Mouse (Mus musculus): ENCODE measurements at regions not wholly inside any gene's neighbourhood (a gene's known extent, or its start where the extent isn't known, plus 50 kb on each side); places are given as distances from the start of the nearest gene placed in this dataset.

GRCm38 (mm10) chr13:103655966-103656365, 118.4 kb downstream of the Srek1 start:
- Histone ChIP-seq H3K36me3 (ENCODE audit: control insufficient read depth, insufficient read depth, low read length) (no peaks in the 10 kb centered on the region), H3K9me3 (ENCODE audit: control insufficient read depth, low read length) (no peaks in the 10 kb centered on the region), H3K4me1 (ENCODE audit: control insufficient read depth, insufficient read depth, low read length) (no peaks in the 10 kb centered on the region), H3K27me3 (replicated peaks; ENCODE audit: control insufficient read depth, insufficient read depth, low read length) (no peaks in the 10 kb centered on the region), H3K9ac (ENCODE audit: low read depth, low read length) (no peak overlapping the region), H3K4me2 (ENCODE audit: low read depth, low read length) (no peak overlapping the region), H3K4me3 (ENCODE audit: low read depth, low read length) (no peak overlapping the region), H3K27ac (replicated peaks; ENCODE audit: low read depth, low read length) (no peak overlapping the region)
- DNase-seq (ENCODE audit: low spot score) (no peak), ATAC-seq (ENCODE audit: low read depth) (no peak)
- WGBS = 97% methylated on average over 2 of the region's 2 CpGs

- H3K4me2 ChIP-seq (ENCODE audit: low read depth, low read length) = no peak overlapping the region
- WGBS = 86% methylated on average over 4 of the region's 4 CpGs
- no peaks in the 10 kb centered on the region for H3K9me3 ChIP-seq (ENCODE audit: control insufficient read depth, low read length)
- no peak overlapping the region for H3K4me3 ChIP-seq (ENCODE audit: low read depth, low read length)
- no peaks in the 10 kb centered on the region for H3K27me3 ChIP-seq (replicated peaks; ENCODE audit: control insufficient read depth, insufficient read depth, low read length)
- DNase-seq (ENCODE audit: low spot score) (no peak), ATAC-seq (ENCODE audit: low read depth) (no peak)
- no peak overlapping the region for H3K9ac ChIP-seq (ENCODE audit: low read depth, low read length)
- no peaks in the 10 kb centered on the region for H3K36me3 ChIP-seq (ENCODE audit: control insufficient read depth, insufficient read depth, low read length)
- no peak overlapping the region for H3K27ac ChIP-seq (replicated peaks; ENCODE audit: low read depth, low read length)
- H3K4me1 ChIP-seq (ENCODE audit: control insufficient read depth, insufficient read depth, low read length) = no peaks in the 10 kb centered on the region
Observed at GRCm38 (mm10) chr13:103653216-103653615, 121.2 kb downstream of the Srek1 start.

- Histone ChIP-seq H3K9me3 (ENCODE audit: control insufficient read depth, low read length) (no peaks in the 10 kb centered on the region), H3K4me3 (ENCODE audit: low read depth, low read length) (no peak overlapping the region), H3K36me3 (ENCODE audit: control insufficient read depth, insufficient read depth, low read length) (no peaks in the 10 kb centered on the region), H3K9ac (ENCODE audit: low read depth, low read length) (no peak overlapping the region), H3K4me2 (ENCODE audit: low read depth, low read length) (no peak overlapping the region), H3K27ac (replicated peaks; ENCODE audit: low read depth, low read length) (no peak overlapping the region), H3K27me3 (replicated peaks; ENCODE audit: control insufficient read depth, insufficient read depth, low read length) (no peaks in the 10 kb centered on the region), H3K4me1 (ENCODE audit: control insufficient read depth, insufficient read depth, low read length) (no peaks in the 10 kb centered on the region)
- ATAC-seq (ENCODE audit: low read depth) (no peak), DNase-seq (ENCODE audit: low spot score) (no peak)
- 88% methylated on average over 3 of the region's 3 CpGs for WGBS
Observed at GRCm38 (mm10) chr13:103649383-103649782, 125.0 kb downstream of the Srek1 start.

- Histone ChIP-seq H3K4me2 (ENCODE audit: low read depth, low read length) (no peak overlapping the region), H3K9ac (ENCODE audit: low read depth, low read length) (no peak overlapping the region), H3K27ac (replicated peaks; ENCODE audit: low read depth, low read length) (no peak overlapping the region), H3K4me3 (ENCODE audit: low read depth, low read length) (no peak overlapping the region), H3K4me1 (ENCODE audit: control insufficient read depth, insufficient read depth, low read length) (peaks cover 4% of the 10 kb centered on the region; the same call in 1 of the 2 replicates), H3K27me3 (replicated peaks; ENCODE audit: control insufficient read depth, insufficient read depth, low read length) (no peaks in the 10 kb centered on the region), H3K36me3 (ENCODE audit: control insufficient read depth, insufficient read depth, low read length) (no peaks in the 10 kb centered on the region), H3K9me3 (ENCODE audit: control insufficient read depth, low read length) (no peaks in the 10 kb centered on the region)
- DNase-seq (ENCODE audit: low spot score) = no peak
- 62% methylated on average over 4 of the region's 4 CpGs for WGBS
- no peak for ATAC-seq (ENCODE audit: low read depth)
Observed at GRCm38 (mm10) chr13:103648016-103648415, 126.4 kb downstream of the Srek1 start.

- no peaks in the 10 kb centered on the region for H3K9me3 ChIP-seq (ENCODE audit: control insufficient read depth, low read length)
- no peaks in the 10 kb centered on the region for H3K36me3 ChIP-seq (ENCODE audit: control insufficient read depth, insufficient read depth, low read length)
- DNase-seq (ENCODE audit: low spot score) = no peak
- WGBS = 31% methylated on average over 4 of the region's 4 CpGs
- 0 out of 2 replicates have a peak, but pooled peaks cover under 1% of the 10 kb centered on the region for H3K27me3 ChIP-seq (replicated peaks; ENCODE audit: control insufficient read depth, insufficient read depth, low read length)
- peaks cover 4% of the 10 kb centered on the region; the same call in 1 of the 2 replicates for H3K4me1 ChIP-seq (ENCODE audit: control insufficient read depth, insufficient read depth, low read length)
- H3K9ac ChIP-seq (ENCODE audit: low read depth, low read length) = no peak overlapping the region
- no peak overlapping the region for H3K27ac ChIP-seq (replicated peaks; ENCODE audit: low read depth, low read length)
- H3K4me3 ChIP-seq (ENCODE audit: low read depth, low read length) = no peak overlapping the region
- no peak overlapping the region for H3K4me2 ChIP-seq (ENCODE audit: low read depth, low read length)
- ATAC-seq (ENCODE audit: low read depth) = no peak
Observed at GRCm38 (mm10) chr13:103646035-103646434, 128.4 kb downstream of the Srek1 start.

- Histone ChIP-seq H3K27ac (replicated peaks; ENCODE audit: low read depth, low read length) (no peak overlapping the region), H3K9ac (ENCODE audit: low read depth, low read length) (no peak overlapping the region)
- peak; percentile 65; the same call in 1 of the 2 replicates for ATAC-seq (ENCODE audit: low read depth)
Observed at GRCm38 (mm10) chr13:103643993-103644722, 130.2 kb downstream of the Srek1 start.

GRCm38 (mm10) chr13:103643486-103643885, 130.9 kb downstream of the Srek1 start:
- H3K4me2 ChIP-seq (ENCODE audit: low read depth, low read length) = no peak overlapping the region
- 60% methylated on average over 5 of the region's 5 CpGs for WGBS
- ATAC-seq (ENCODE audit: low read depth) (no peak), DNase-seq (ENCODE audit: low spot score) (no peak)
- 0 out of 2 replicates have a peak, but pooled peaks cover 4% of the 10 kb centered on the region for H3K27me3 ChIP-seq (replicated peaks; ENCODE audit: control insufficient read depth, insufficient read depth, low read length)
- no peak overlapping the region for H3K27ac ChIP-seq (replicated peaks; ENCODE audit: low read depth, low read length)
- no peak overlapping the region for H3K9ac ChIP-seq (ENCODE audit: low read depth, low read length)
- H3K4me3 ChIP-seq (ENCODE audit: low read depth, low read length) = no peak overlapping the region
- no peaks in the 10 kb centered on the region for H3K36me3 ChIP-seq (ENCODE audit: control insufficient read depth, insufficient read depth, low read length)
- no peaks in the 10 kb centered on the region for H3K9me3 ChIP-seq (ENCODE audit: control insufficient read depth, low read length)
- peaks cover 4% of the 10 kb centered on the region; the same call in 1 of the 2 replicates for H3K4me1 ChIP-seq (ENCODE audit: control insufficient read depth, insufficient read depth, low read length)

More at GRCm38 (mm10) chr13:103643993-103644722, 130.2 kb downstream of the Srek1 start:
- peak; percentile 92 for DNase-seq (ENCODE audit: low spot score)
- Histone ChIP-seq H3K4me1 (ENCODE audit: control insufficient read depth, insufficient read depth, low read length) (peaks cover 4% of the 10 kb centered on the region; the same call in 1 of the 2 replicates), H3K36me3 (ENCODE audit: control insufficient read depth, insufficient read depth, low read length) (no peaks in the 10 kb centered on the region), H3K27me3 (replicated peaks; ENCODE audit: control insufficient read depth, insufficient read depth, low read length) (0 out of 2 replicates have a peak, but pooled peaks cover 4% of the 10 kb centered on the region), H3K4me2 (ENCODE audit: low read depth, low read length) (no peak overlapping the region), H3K9me3 (ENCODE audit: control insufficient read depth, low read length) (no peaks in the 10 kb centered on the region), H3K4me3 (ENCODE audit: low read depth, low read length) (no peak overlapping the region)
- 61% methylated on average over 6 of the region's 6 CpGs for WGBS

- Histone ChIP-seq H3K27ac (replicated peaks; ENCODE audit: low read depth, low read length) (no peak overlapping the region), H3K36me3 (ENCODE audit: control insufficient read depth, insufficient read depth, low read length) (no peaks in the 10 kb centered on the region), H3K4me3 (ENCODE audit: low read depth, low read length) (no peak overlapping the region), H3K9me3 (ENCODE audit: control insufficient read depth, low read length) (no peaks in the 10 kb centered on the region), H3K4me1 (ENCODE audit: control insufficient read depth, insufficient read depth, low read length) (peaks cover 4% of the 10 kb centered on the region; the same call in 1 of the 2 replicates), H3K27me3 (replicated peaks; ENCODE audit: control insufficient read depth, insufficient read depth, low read length) (0 out of 2 replicates have a peak, but pooled peaks cover 4% of the 10 kb centered on the region), H3K9ac (ENCODE audit: low read depth, low read length) (no peak overlapping the region), H3K4me2 (ENCODE audit: low read depth, low read length) (no peak overlapping the region)
- DNase-seq (ENCODE audit: low spot score) (no peak), ATAC-seq (ENCODE audit: low read depth) (no peak)
- 79% methylated on average over 10 of the region's 10 CpGs for WGBS
Observed at GRCm38 (mm10) chr13:103642542-103643375, 131.6 kb downstream of the Srek1 start.

Measured in embryonic facial prominence, embryonic 14.5 days (tissue).